Mouse (Mus musculus): ENCODE results near the gene Ism2.

Gene Ism2

DNA sequence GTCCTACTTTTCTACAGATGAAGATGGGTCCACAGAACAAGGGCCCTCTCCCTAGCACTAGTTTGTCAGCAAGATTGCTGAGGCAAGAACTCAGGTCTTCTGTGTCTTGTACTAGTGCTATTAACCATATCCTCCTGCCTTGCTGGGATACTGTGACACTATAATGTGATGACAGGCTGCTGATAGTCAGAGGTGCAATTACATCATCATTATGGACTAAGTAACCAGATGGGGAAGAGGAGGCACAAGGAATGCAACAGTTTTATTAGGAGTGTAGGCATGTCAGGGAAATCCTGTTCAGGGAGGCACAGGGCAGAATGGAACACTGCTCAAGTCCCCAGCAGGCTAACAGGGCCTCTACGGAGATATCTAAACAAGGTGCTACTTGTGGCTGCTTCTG, 60.9 kb downstream of the Ism2 start, which contains the start of gene Noxred1:
Noxred1 (minus strand) TSS at position 101 of the 400 bp plus-strand sequence.
- DNase-seq (ENCODE audit: extremely low read depth, insufficient read length, low spot score): no peak

- DNase-seq (ENCODE audit: extremely low read depth, insufficient read length, low spot score): no peak
Observed at GRCm38 (mm10) chr12:87236882-87237483, 62.5 kb downstream of the Ism2 start.

DNA sequence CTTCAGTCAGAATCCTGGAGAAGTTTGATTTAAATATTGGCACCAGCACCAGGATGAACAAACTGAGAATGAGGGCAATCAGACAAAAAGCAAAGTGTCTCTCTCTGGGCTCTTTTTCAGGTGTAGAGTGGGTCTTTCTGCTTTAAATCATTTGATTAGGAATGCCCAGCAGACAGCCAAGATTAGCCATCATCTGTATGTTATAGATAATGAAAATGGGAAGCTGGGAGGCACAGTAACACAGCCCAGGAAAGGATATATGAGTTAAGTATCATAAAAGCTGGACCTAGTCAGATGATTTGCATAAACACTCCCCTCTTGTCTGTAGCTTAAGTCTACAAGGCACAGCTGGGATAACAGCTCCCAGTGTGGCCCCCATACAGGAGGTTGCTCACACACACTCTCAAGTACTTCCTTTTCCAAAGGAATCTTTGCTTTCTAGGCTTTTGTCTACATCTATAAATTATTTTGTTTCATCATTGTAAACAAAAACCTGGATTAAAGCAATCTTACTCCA, 69.1 kb downstream of the Ism2 start:
- DNase-seq (ENCODE audit: extremely low read depth, insufficient read length, low spot score): no peak

DNA sequence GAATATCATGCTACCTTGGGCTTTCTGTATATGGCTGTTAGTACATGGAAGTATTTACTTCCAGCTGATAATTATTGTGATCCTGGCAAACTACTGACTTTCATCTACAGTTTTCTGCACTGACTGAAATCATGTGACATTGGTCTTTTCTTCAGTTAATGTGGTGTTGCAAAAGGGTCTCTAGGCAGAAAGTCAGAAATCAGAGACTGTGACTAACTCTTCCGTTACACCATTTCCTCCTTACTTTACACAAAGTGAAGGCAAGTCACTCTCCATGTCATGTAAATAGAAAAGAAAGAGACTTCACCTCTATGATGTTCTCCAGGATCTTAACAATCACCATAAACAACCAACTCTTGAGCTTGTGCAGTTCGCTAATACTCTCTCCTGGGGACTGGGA, 69.9 kb downstream of the Ism2 start:
- DNase-seq (ENCODE audit: extremely low read depth, insufficient read length, low spot score): no peak
